In genomic region chr11:121109986-121110385, GRCm38 (mm10) we compare ENCODE assay signal across 9 mouse cellular contexts. TPM values are rescaled to one million over a fixed set of nuclear protein-coding genes. Genes with fewer than 3 reads are reported as not detected.
DNase-seq lines count a peak whose midpoint lies in the region; ATAC-seq and TF ChIP-seq lines count a peak whose summit lies in the region.
"Had no signal": no experiment of that assay in that cellular context is flagged by ENCODE, and none has a peak within 500 bp of the region (broad histone marks: within the 10 kb centered on the region; RNA-seq: fewer than 3 reads in every experiment).

No protein-coding gene starts in this region.

- H3K9me3 ChIP-seq in forebrain, postnatal 0 days (ENCODE audit: low read length) = no peaks in the 10 kb centered on the region
- H3K9me3 ChIP-seq in stomach, embryonic 15.5 days = no peaks in the 10 kb centered on the region

- no peak overlapping the region for H3K4me3 ChIP-seq in lung, adult 2 months (replicated peaks; ENCODE audit: extremely low read depth, low read depth, low read length)
- H3K4me3 ChIP-seq in forebrain, postnatal 0 days (ENCODE audit: low read depth, low read length) = no peak overlapping the region
- H3K4me3 ChIP-seq in stomach, embryonic 15.5 days (replicated peaks) = no peak overlapping the region

- peak; percentile 66 for ATAC-seq in forebrain, postnatal 0 days
- ATAC-seq in stomach, embryonic 15.5 days (ENCODE audit: insufficient read depth, low FRiP score, low read depth) = 0 out of 2 replicates have a peak, but pooled peaks have one; percentile 63

- peak; percentile 39 to 49 for DNase-seq in lung, adult 18-20 months
- no peak for DNase-seq in lung, adult 2 months
- DNase-seq in brain, adult 2 months (ENCODE audit: low read depth, low spot score) = peak; percentile 67
- DNase-seq in forebrain, postnatal 0 days = peak; percentile 56
- peak; percentile 78 for DNase-seq in kidney, postnatal 10 days
- no peak for DNase-seq in layer of hippocampus, adult 9-10 months (ENCODE audit: low spot score)
- DNase-seq in left cerebral cortex, adult 18-20 months (ENCODE audit: low spot score in 2 of 2) = no peak

- H3K4me2 ChIP-seq in forebrain, postnatal 0 days (ENCODE audit: low read depth) = no peak overlapping the region
- H3K4me2 ChIP-seq in stomach, embryonic 15.5 days = no peak overlapping the region

- H3K9ac ChIP-seq in forebrain, postnatal 0 days = no peak overlapping the region
- H3K9ac ChIP-seq in stomach, embryonic 15.5 days = no peak overlapping the region

- H3K27ac ChIP-seq in forebrain, postnatal 0 days (ENCODE audit: low read depth, low read length) = no peak overlapping the region
- H3K27ac ChIP-seq in stomach, embryonic 15.5 days = no peak overlapping the region

- no peak for TF ChIP-seq CTCF in lung, adult 2 months (IDR thresholded peaks at IDR 0.05; ENCODE audit: insufficient read depth, low read length)
- TF ChIP-seq CTCF in forebrain, postnatal 0 days (IDR thresholded peaks at IDR 0.05; ENCODE audit: low read depth) = no peak

- no peaks in the 10 kb centered on the region for H3K4me1 ChIP-seq in lung, adult 2 months (ENCODE audit: control insufficient read depth, insufficient read depth, low read length)
- H3K4me1 ChIP-seq in forebrain, postnatal 0 days (ENCODE audit: insufficient read depth) = no peaks in the 10 kb centered on the region
- 0 out of 2 replicates have a peak, but pooled peaks cover 6% of the 10 kb centered on the region for H3K4me1 ChIP-seq in stomach, embryonic 15.5 days

- H3K27me3 ChIP-seq in forebrain, postnatal 0 days (ENCODE audit: insufficient read depth, low read length) = no peaks in the 10 kb centered on the region
- H3K27me3 ChIP-seq in stomach, embryonic 15.5 days (replicated peaks) = no peaks in the 10 kb centered on the region

- no peak for TF ChIP-seq POLR2A in lung, adult 2 months (IDR thresholded peaks at IDR 0.05; ENCODE audit: borderline replicate concordance, extremely low read depth, low read depth, low read length)

- no peaks in the 10 kb centered on the region for H3K36me3 ChIP-seq in forebrain, postnatal 0 days (ENCODE audit: insufficient read depth)
- no peaks in the 10 kb centered on the region for H3K36me3 ChIP-seq in stomach, embryonic 15.5 days

- WGBS in lung, adult 2 months = 10% methylated on average over 2 of the region's 2 CpGs
- 2% methylated on average over 2 of the region's 2 CpGs for WGBS in forebrain, postnatal 0 days
- WGBS in stomach, embryonic 15.5 days = 11% methylated on average over 2 of the region's 2 CpGs

RNA-seq across cellular contexts. Expression of gene Tex19.2, which starts 8.5 kb away (rescaled TPM):
- not detected in 2 replicates for polyA plus RNA-seq in lung, adult 2 months (2012; rRNA removed)
- not detected in 2 replicates for total RNA-seq in forebrain, postnatal 0 days (2014; rRNA removed)
- polyA plus RNA-seq in forebrain, postnatal 0 days (2015; fragmentation: Nextera tagmentation; extraction: Ambion mirVana) = not detected in 2 replicates
- not detected in 2 replicates for polyA plus RNA-seq in stomach, embryonic 15.5 days (2015; fragmentation: Nextera tagmentation; extraction: Ambion mirVana)
- not detected for total RNA-seq in left cerebral cortex, adult 18-20 months (2021)
- polyA plus RNA-seq: intestine, embryonic 14.5 days had no signal

RNA-seq across cellular contexts. Expression of gene Sectm1a, which starts 29.0 kb away (rescaled TPM):
- not detected in 2 replicates for polyA plus RNA-seq in lung, adult 2 months (2012; rRNA removed)
- not detected in 2 replicates for total RNA-seq in forebrain, postnatal 0 days (2014; rRNA removed)
- polyA plus RNA-seq in forebrain, postnatal 0 days (2015; fragmentation: Nextera tagmentation; extraction: Ambion mirVana) = not detected in 2 replicates
- polyA plus RNA-seq in stomach, embryonic 15.5 days (2015; fragmentation: Nextera tagmentation; extraction: Ambion mirVana) = 0.57 and 0.93 TPM in 2 replicates
- not detected for total RNA-seq in left cerebral cortex, adult 18-20 months (2021)

RNA-seq across cellular contexts. Expression of gene Tex19.1, which starts 36.0 kb away (rescaled TPM):
- polyA plus RNA-seq in lung, adult 2 months (2012; rRNA removed) = not detected in 2 replicates
- not detected in 2 replicates for total RNA-seq in forebrain, postnatal 0 days (2014; rRNA removed)
- polyA plus RNA-seq in forebrain, postnatal 0 days (2015; fragmentation: Nextera tagmentation; extraction: Ambion mirVana) = not detected in 2 replicates
- polyA plus RNA-seq in stomach, embryonic 15.5 days (2015; fragmentation: Nextera tagmentation; extraction: Ambion mirVana) = 0.08 TPM in 1 of 2 replicates, not detected in the other
- total RNA-seq in left cerebral cortex, adult 18-20 months (2021) = not detected
- polyA plus RNA-seq: intestine, embryonic 14.5 days had no signal

RNA-seq across cellular contexts. Expression of gene Sectm1b, which starts 46.6 kb away (rescaled TPM):
- polyA plus RNA-seq in lung, adult 2 months (2012; rRNA removed) = 0.06 and 0.51 TPM in 2 replicates
- total RNA-seq in forebrain, postnatal 0 days (2014; rRNA removed) = not detected in 2 replicates
- not detected in 2 replicates for polyA plus RNA-seq in forebrain, postnatal 0 days (2015; fragmentation: Nextera tagmentation; extraction: Ambion mirVana)
- 0.92 and 1.3 TPM in 2 replicates for polyA plus RNA-seq in stomach, embryonic 15.5 days (2015; fragmentation: Nextera tagmentation; extraction: Ambion mirVana)
- not detected for total RNA-seq in left cerebral cortex, adult 18-20 months (2021)

RNA-seq across cellular contexts. Expression of gene Uts2r, which starts 50.1 kb away (rescaled TPM):
- 0.13 TPM in 1 of 2 replicates, not detected in the other for polyA plus RNA-seq in lung, adult 2 months (2012; rRNA removed)
- 0.33 and 1.1 TPM in 2 replicates for total RNA-seq in forebrain, postnatal 0 days (2014; rRNA removed)
- polyA plus RNA-seq in forebrain, postnatal 0 days (2015; fragmentation: Nextera tagmentation; extraction: Ambion mirVana) = 0.43 and 0.77 TPM in 2 replicates
- polyA plus RNA-seq in stomach, embryonic 15.5 days (2015; fragmentation: Nextera tagmentation; extraction: Ambion mirVana) = not detected in 2 replicates
- total RNA-seq in left cerebral cortex, adult 18-20 months (2021) = under 1 TPM; 0.19 to 0.21 TPM
- polyA plus RNA-seq: intestine, embryonic 14.5 days had no signal

Comparison
In these comparisons a context has a peak if more than half of its experiments do, and no peak if none do; other contexts are left out.
1. DNase-seq: peak in lung, adult 18-20 months (2 of 2), brain, adult 2 months (single experiment), forebrain, postnatal 0 days (single experiment) and kidney, postnatal 10 days (single experiment); none in lung, adult 2 months (single experiment), layer of hippocampus, adult 9-10 months (single experiment) and left cerebral cortex, adult 18-20 months (0 of 2).